Mouse (Mus musculus) monocyte, adult 59 days (primary cell): ENCODE results near the gene Acot7. TPM values are rescaled to one million over a fixed set of nuclear protein-coding genes. Genes with fewer than 3 reads are reported as not detected.

Source experiments
- total RNA-seq, 2 experiments: library from RNA; stranded (reverse); gene quantifications; one replicate each; pipeline ENCODE4 v1.2.4; 2023

Gene Acot7
- total RNA-seq = 10 to 100 TPM; 15.6 to 19.8 TPM

GRCm38 (mm10) chr4:152177537-152178343 is at the start of gene Acot7:
Acot7 (plus strand) TSS chr4:152178134.

GRCm38 (mm10) chr4:152151966-152152544 is 25.9 kb upstream of the Acot7 start, which contains the start of gene Espn:
Espn (minus strand) TSS chr4:152152371.

GRCm38 (mm10) chr4:152158585-152159284 is 19.2 kb upstream of the Acot7 start, which contains the start of gene Hes2:
Hes2 (plus strand) TSS chr4:152158867.

GRCm38 (mm10) chr4:152273621-152274236 is 95.8 kb downstream of the Acot7 start, which contains the start of gene Gpr153:
Gpr153 (plus strand) TSS chr4:152274232.

GRCm38 (mm10) chr4:152291562-152291961 is 113.6 kb downstream of the Acot7 start, which contains the start of gene Hes3:
Hes3 (minus strand) TSS chr4:152291662.

GRCm38 (mm10) chr4:152296874-152297861 is 119.2 kb downstream of the Acot7 start, which contains the start of gene Icmt:
Icmt (plus strand) TSS chr4:152297227.

GRCm38 (mm10) chr4:152318517-152319234 is 140.7 kb downstream of the Acot7 start, which contains the start of gene Rnf207:
Rnf207 (minus strand) TSS chr4:152318993.

Other genes starting within 250 kb of the Acot7 start
- 10 to 100 TPM; 46.3 to 52.5 TPM for gene Dnajc11, start 244.4 kb upstream of the Acot7 start, total RNA-seq
- gene Thap3, start 189.1 kb upstream of the Acot7 start, total RNA-seq = 10 to 100 TPM; 24.7 to 34.0 TPM
- gene Phf13, start 181.9 kb upstream of the Acot7 start, total RNA-seq = 1 to 10 TPM; 8.5 to 8.6 TPM
- gene Klhl21, start 169.3 kb upstream of the Acot7 start, total RNA-seq = 10 to 100 TPM; 23.1 to 25.3 TPM
- gene Zbtb48, start 150.5 kb upstream of the Acot7 start, total RNA-seq = 10 to 100 TPM; 10.6 to 11.2 TPM
- gene Tas1r1, start 139.6 kb upstream of the Acot7 start, total RNA-seq = not detected
- 10 to 100 TPM; 21.2 to 23.1 TPM for gene Nol9, start 138.8 kb upstream of the Acot7 start, total RNA-seq
- gene Plekhg5, start 105.6 kb upstream of the Acot7 start, total RNA-seq = 1 to 10 TPM; 2.8 to 3.0 TPM
- gene Tnfrsf25, start 62.2 kb upstream of the Acot7 start, total RNA-seq = under 1 TPM; 0.49 to 0.58 TPM
- 1 to 10 TPM; 2.3 to 4.6 TPM for gene Espn, start 25.8 kb upstream of the Acot7 start, total RNA-seq
- gene Hes2, start 19.3 kb upstream of the Acot7 start, total RNA-seq = not detected
- gene Gpr153, start 96.1 kb downstream of the Acot7 start, total RNA-seq = under 1 TPM; 0.24 to 0.73 TPM
- not detected for gene Hes3, start 113.5 kb downstream of the Acot7 start, total RNA-seq
- gene Icmt, start 119.1 kb downstream of the Acot7 start, total RNA-seq = 10 to 100 TPM; 16.3 to 18.7 TPM
- gene Rnf207, start 140.9 kb downstream of the Acot7 start, total RNA-seq = not detected
- gene Rpl22, start 147.6 kb downstream of the Acot7 start, total RNA-seq = 100 to 1,000 TPM; 515 to 640 TPM
- gene Chd5, start 160.5 kb downstream of the Acot7 start, total RNA-seq = under 1 TPM; 0.50 to 0.61 TPM